ENCODE assay signal across 2 mouse cellular contexts in the genomic region with DNA sequence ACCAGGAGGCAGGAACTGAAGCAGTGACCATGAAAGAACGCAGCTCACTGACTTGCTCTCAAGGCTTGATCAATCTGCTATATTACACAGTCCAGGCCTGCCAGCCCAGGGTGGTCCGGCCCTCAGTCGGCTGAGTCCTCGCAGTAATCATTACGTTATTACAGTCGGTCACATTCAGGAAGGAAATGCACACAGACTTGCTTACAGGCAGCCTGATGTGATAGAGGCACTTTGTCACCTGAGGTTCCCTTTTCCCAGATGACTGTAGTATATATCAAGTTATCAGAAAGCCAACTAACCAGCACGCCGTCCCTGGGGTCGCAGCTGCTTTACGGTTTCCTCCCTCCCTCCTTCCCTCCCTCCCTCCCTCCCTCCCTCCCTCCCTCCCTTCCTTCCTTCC.
A peak's percentile ranks its signal among the peaks of the same experiment; 100 is the strongest.
TF ChIP-seq lines count a peak whose summit lies in the region.

No protein-coding gene starts in this region.

TF ChIP-seq in CH12.LX, 34 proteins besides CTCF, POLR2A, EP300 and RAD21 (continued from another document):
- TF ChIP-seq JUND (conservative IDR thresholded peaks at IDR 0.05; ENCODE audit: low read depth, low read length) (no peak), USF2 (conservative IDR thresholded peaks at IDR 0.05; ENCODE audit: low read depth, low read length) (no peak), JUN (IDR thresholded peaks at IDR 0.05; ENCODE audit: insufficient read depth, low read depth, low read length) (no peak), MAZ (IDR thresholded peaks at IDR 0.05; ENCODE audit: low read depth, low read length) (no peak), MEF2A (IDR thresholded peaks at IDR 0.05; ENCODE audit: borderline replicate concordance, low read depth, low read length) (no peak), ZMIZ1 (IDR thresholded peaks at IDR 0.05; ENCODE audit: low read depth, low read length) (no peak), ZNF384 (IDR thresholded peaks at IDR 0.05; ENCODE audit: low read depth, low read length) (no peak), USF1 (IDR thresholded peaks at IDR 0.05; ENCODE audit: low read depth, low read length) (no peak)
TF ChIP-seq in CH12.LX: peak in this region for 0.

TF ChIP-seq in myocyte, 11 proteins besides CTCF, POLR2A, EP300 and RAD21 (continued from another document):
- no peak for TF ChIP-seq TCF12 (IDR thresholded peaks at IDR 0.05; ENCODE audit: insufficient read depth, poor library complexity, severe bottlenecking)
- TF ChIP-seq SRF (IDR thresholded peaks at IDR 0.05; ENCODE audit: control insufficient read depth, insufficient read length, low read depth), result no peak
- TF ChIP-seq POLR2AphosphoS2 (IDR thresholded peaks at IDR 0.05; ENCODE audit: insufficient read length, low read depth), result peak; percentile 24
- TF ChIP-seq E2F4 (IDR thresholded peaks at IDR 0.05; ENCODE audit: insufficient read depth), result no peak
- TF ChIP-seq TCF3 (IDR thresholded peaks at IDR 0.05; ENCODE audit: insufficient read length, low read depth), result no peak
- TF ChIP-seq MYOD1 (IDR thresholded peaks at IDR 0.05; ENCODE audit: control insufficient read depth in 1 of 3, insufficient read length in 2 of 3, low read depth in 2 of 3), result no peak
